Mouse (Mus musculus) lung, adult 2 months (tissue): ENCODE results near the gene Slc6a19. TPM values are rescaled to one million over a fixed set of nuclear protein-coding genes. Genes with fewer than 3 reads are reported as not detected.

Experiments used
- DNase-seq: peaks from one replicate; pipeline ENCODE4 v3.0.0; 2022
- H3K4me1 ChIP-seq: fragments of 200-500 bp; 2 replicates; pipeline ENCODE4 v1.6.1; 2011; ENCODE audit warnings: low read length; ENCODE audit not compliant: control insufficient read depth, insufficient read depth
- H3K4me3 ChIP-seq: fragments of 200-500 bp; replicated peaks from 2 replicates; pipeline ENCODE3; 2011; ENCODE audit warnings: low read depth, mild to moderate bottlenecking, control low read depth, low read length; ENCODE audit errors: extremely low read depth
- CTCF ChIP-seq: fragments of 200-500 bp; IDR thresholded peaks from 2 replicates; pipeline ENCODE4 v1.5.1; 2011; ENCODE audit warnings: mild to moderate bottlenecking, low read length, control low read depth; ENCODE audit not compliant: insufficient read depth
- POLR2A ChIP-seq: fragments of 200-500 bp; IDR thresholded peaks from 2 replicates; pipeline ENCODE4 v1.6.1; 2011; ENCODE audit warnings: low read depth, mild to moderate bottlenecking, control low read depth, low read length, borderline replicate concordance; ENCODE audit errors: extremely low read depth
- WGBS: fragments of 180-500 bp; shearing (Covaris S2); methylation state at CpG from one replicate; pipeline ENCODE4 v1.1.7; 2018; 5-methylcytosine and 5-hydroxymethylcytosine counted together
- polyA plus RNA-seq: library from polyadenylated mRNA; depleted of rRNA; stranded (reverse); fragments of >200 nt; gene quantifications from 2 replicates; pipeline ENCODE4 v1.2.3, GENCODE M21; 2012

Slc6a19 gene
- polyA plus RNA-seq, 1 experiment = 8.8 TPM

DNA sequence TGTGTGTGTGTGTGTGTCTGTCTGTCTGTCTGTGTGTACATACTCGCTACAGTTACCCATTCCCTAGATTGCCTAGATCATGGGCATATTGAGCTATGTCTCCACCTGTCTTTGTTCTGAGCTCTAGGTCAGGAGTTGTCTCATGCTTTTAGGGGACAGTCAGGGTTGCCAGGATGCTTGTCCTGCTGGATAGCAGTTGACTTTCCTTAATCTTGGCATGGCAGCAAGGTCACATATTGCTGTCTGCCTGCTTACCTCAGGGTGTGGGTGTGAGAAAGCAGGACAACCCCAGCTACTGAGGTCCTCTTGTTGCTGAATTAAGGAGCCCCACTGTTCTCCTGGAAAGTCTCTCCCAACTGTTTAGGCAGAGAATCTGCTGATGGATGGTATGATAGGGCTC is 29.7 kb upstream of the Slc6a19 start:
- WGBS = 91% methylated on average over 1 of the region's 1 CpGs
- Histone ChIP-seq H3K4me1 (0 out of 2 replicates have a peak, but pooled peaks cover 12% of the 10 kb centered on the region), H3K4me3 (no peak overlapping the region)
- TF ChIP-seq POLR2A = no peak
- TF ChIP-seq CTCF = no peak
- DNase-seq = no peak

DNA sequence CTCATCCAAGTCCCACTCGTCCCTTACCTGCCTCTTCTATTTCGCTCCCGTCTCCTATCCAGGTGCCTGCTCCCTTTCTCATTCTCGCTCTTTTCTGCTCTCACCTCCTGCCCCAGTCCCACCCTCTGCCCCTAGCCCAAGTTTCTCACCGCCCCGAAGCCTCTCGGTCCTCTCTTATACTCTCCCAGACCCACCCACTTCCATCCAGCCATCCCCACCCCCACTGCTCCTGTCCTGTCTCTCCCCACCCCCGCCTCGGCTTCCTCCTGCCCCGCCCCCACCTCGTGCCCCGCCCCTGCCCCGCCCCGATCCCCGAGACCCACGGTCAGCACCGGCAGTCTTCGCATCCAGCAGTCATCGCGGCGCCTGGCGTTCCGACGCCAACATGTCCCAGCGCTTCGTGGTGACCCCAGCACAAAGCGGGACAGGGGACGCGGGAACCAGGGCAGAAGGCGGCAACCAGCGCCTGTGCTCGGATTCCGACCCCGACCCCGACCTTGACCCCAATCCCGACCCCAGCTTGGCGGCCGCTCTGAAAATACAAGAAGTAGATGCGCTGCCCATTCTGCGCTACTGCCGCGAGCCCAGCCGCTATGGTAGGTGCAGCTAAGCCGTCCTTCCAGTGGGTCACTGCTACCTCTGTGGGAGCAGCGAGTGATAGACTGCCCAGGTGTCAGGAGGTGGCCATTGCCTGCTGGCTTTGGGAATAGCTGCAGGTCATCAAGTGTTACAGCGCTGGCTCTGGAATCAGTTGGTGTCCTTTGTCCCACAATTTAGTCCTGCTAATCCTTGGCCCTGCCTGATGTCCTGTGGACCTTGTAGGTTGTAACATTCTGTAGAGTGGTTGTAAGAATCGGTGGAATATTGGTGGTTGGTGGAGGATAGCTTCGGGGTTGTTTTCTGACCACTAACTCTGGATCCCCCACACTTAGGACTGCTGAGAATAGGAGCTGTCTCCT is 28.4 kb upstream of the Slc6a19 start, which contains the start of gene Slc12a7:
Slc12a7 (plus strand) TSS at position 353 of the 959 bp plus-strand sequence.
- H3K4me3 ChIP-seq = peak within 1 kb of the TSS; percentile 51
- no peak for DNase-seq
- TF ChIP-seq CTCF (no peak), POLR2A (peak; percentile 21; the same call in 1 of the 2 replicates)
- 0 out of 2 replicates have a peak, but pooled peaks cover 12% of the 10 kb centered on the region for H3K4me1 ChIP-seq
- WGBS = 9% methylated on average over 48 of the region's 48 CpGs

DNA sequence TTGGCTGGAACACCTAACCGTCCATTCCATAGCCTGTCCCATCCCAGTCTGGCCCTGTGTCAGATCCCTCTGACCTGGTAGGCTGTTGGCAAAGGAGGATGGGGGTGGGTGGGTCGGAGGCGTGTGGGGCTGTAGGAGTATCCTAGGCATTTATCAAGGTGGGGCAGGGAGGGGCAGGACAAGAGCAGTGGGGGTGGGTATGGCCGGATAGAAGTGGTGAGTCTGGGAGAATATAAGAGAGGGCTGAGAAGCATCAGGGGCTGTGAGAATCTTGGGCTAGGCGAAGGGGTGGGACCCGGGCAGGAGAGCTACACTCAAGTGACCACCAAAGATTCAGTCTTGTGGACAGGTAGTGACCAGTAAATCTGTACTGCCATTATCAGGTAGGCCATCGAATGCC is 27.6 kb upstream of the Slc6a19 start:
- no peak for TF ChIP-seq CTCF
- TF ChIP-seq POLR2A = no peak
- no peak overlapping the region for H3K4me3 ChIP-seq

DNA sequence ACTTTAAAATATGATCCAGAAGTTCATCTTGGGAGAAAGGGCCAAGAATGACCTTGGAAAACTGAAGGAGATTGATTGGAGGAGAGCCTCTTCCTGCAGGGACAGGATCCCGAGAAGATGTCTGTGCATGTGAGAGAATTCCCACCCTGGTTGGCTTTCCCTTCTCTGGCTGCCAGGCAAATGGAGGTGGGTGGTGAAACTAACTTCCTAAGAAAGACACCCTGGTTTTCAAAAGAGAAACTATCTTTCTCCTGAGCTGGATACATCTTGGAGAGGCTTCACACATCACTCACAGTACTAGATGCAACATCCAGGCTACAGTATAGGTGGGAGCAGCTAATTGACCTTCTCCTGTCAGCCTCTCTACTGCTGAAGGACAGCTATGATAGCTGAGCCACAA is 26.2 kb upstream of the Slc6a19 start:
- Histone ChIP-seq H3K4me1 (peaks cover 11% of the 10 kb centered on the region; the same call in 1 of the 2 replicates), H3K4me3 (no peak overlapping the region)
- 77% methylated on average over 1 of the region's 1 CpGs for WGBS
- no peak for DNase-seq
- TF ChIP-seq CTCF (no peak), POLR2A (no peak)

More for the DNA sequence above, 27.6 kb upstream of the Slc6a19 start:
- DNase-seq = no peak
- 74% methylated on average over 7 of the region's 7 CpGs for WGBS
- H3K4me1 ChIP-seq = peaks cover 14% of the 10 kb centered on the region; the same call in 1 of the 2 replicates

DNA sequence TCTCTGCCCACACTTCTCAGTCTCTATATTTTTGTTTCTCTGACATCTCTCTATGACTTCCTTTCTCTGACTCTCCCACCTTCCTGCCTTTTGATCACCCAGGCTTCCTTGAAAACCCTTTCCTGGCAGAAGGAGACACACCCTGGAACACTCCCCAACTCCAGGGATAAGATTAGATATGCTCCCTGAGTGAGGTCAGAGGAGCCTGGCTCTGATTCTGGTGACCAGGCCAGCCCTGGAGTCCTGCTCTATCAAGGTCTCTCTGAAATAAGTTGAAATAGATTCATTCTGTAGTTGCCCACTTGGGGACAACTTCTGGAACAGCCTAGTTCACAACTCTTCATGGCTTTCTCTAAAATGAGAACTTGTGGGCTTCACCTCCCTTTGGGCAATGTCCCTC is 24.0 kb upstream of the Slc6a19 start:
- no peak for DNase-seq
- TF ChIP-seq POLR2A = no peak
- TF ChIP-seq CTCF = no peak

DNA sequence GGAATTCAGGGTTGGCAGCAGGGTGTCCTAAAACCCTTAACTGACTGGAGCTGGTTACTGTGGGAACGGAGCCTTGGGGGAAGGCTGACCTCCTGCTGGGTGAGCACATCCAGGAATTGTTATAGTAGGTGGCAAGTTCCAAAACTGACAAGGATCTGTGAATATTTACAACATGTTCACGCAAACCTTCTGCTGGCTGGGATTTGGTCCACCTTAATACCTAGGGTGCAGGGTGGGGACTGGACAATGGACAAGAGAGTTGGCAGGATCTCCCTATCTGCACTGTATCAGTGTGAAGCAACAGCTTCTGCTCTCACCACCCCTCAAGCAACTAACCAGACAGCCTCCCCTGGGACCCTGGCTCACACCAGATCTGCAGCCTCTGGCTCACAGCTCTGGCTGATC is 23.0 kb upstream of the Slc6a19 start:
- no peak for DNase-seq
- TF ChIP-seq CTCF (no peak), POLR2A (no peak)
- WGBS = 49% methylated on average over 2 of the region's 2 CpGs

More for the DNA sequence above, 24.0 kb upstream of the Slc6a19 start:
- Histone ChIP-seq H3K4me3 (no peak overlapping the region), H3K4me1 (peaks cover 11% of the 10 kb centered on the region; the same call in 1 of the 2 replicates)

DNA sequence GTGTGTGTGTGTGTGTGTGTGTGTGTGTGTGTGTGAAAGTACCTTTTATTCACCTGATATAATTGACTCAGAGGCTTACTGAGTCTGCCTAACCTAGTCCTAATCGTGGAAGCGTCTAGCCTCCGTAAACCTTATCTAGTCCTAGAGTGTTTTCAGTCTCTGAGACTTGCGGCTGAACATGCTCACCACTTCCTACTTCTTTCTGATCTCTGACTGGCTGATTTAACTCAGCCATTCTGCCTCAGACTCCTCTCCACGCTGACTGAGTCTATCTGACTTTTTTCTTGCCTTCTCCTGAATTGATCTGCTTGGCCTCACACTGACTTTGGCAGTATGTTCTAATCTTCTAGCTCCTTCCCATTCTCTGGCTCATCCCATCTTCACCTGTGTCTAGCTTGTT is 20.6 kb upstream of the Slc6a19 start:
- no peak overlapping the region for H3K4me3 ChIP-seq
- DNase-seq = no peak
- 70% methylated on average over 5 of the region's 5 CpGs for WGBS
- TF ChIP-seq CTCF (no peak), POLR2A (no peak)
- H3K4me1 ChIP-seq = peaks cover 2% of the 10 kb centered on the region; the same call in 1 of the 2 replicates

More for the DNA sequence above, 23.0 kb upstream of the Slc6a19 start:
- Histone ChIP-seq H3K4me1 (peaks cover 6% of the 10 kb centered on the region; the same call in 1 of the 2 replicates), H3K4me3 (no peak overlapping the region)

DNA sequence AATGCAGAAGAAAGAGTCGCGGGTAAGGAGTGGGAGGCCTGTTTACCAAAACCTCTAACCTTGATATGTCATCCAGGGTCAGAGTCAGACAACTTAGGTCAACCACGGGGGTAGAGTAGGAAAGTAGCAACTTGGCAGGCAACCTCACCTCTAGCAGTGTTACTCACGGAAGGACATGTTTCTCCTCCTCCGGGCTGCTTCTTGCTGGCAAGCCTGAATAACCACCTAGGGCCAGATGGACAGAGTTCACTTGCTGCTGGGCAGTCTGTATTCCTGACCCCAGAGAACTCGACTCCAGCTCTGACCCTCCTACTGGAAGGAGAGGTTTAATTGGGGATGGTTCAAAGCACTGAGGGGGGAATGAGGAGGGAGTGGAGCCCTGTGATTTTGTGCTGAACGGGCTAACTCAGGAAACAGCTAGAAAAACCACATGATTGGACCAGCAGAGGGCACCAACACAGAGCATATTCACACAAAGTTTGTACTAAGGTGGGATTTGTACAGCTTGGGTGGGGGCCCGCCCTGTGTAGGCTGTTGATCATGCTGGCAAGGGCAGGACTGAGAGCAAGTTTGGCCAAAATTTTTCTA is 18.5 kb upstream of the Slc6a19 start:
- TF ChIP-seq POLR2A = no peak
- peak; percentile 43; the same call in 1 of the 2 replicates for TF ChIP-seq CTCF
- Histone ChIP-seq H3K4me1 (peaks cover 2% of the 10 kb centered on the region; the same call in 1 of the 2 replicates), H3K4me3 (no peak overlapping the region)
- 30% methylated on average over 8 of the region's 8 CpGs for WGBS
- peak; percentile 44 for DNase-seq

DNA sequence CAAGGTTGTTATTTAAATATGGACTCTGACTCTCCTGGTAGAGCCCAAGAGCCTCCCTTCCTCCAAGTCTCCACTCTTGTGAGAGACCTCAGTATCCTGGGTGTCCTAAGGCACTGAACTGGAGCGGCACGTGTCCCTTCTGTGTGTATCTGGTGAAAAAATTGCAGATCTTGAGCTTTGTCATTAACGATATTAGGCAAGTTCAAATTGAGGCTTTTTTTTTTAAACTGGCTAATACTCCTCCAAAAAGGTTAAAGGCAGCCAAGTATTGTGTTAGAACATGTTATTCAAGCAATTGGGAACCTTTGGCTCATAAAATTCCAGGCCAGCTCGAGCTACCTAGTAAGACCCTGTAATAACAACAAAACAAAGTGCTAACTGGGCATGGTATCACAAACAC is 15.6 kb upstream of the Slc6a19 start:
- DNase-seq = no peak
- TF ChIP-seq CTCF = no peak
- TF ChIP-seq POLR2A = no peak
- 86% methylated on average over 4 of the region's 4 CpGs for WGBS
- Histone ChIP-seq H3K4me3 (no peak overlapping the region), H3K4me1 (no peaks in the 10 kb centered on the region)
